Mouse (Mus musculus) Patski (cell line): ENCODE data around the gene Ano6. TPM values are rescaled to one million over a fixed set of nuclear protein-coding genes. Genes with fewer than 3 reads are reported as not detected.

Source experiments
- ATAC-seq: fragments of 100-300 bp; one replicate; pipeline ENCODE4 v1.8.0; 2021
- CTCF ChIA-PET: fragments of 350-600 bp; sonication (Branson Sonifier 250); formaldehyde crosslinking; loops from one replicate; lab custom pipeline; 2022; ENCODE audit warnings: inconsistent platforms; lab: Charles Lee
- POLR2A ChIA-PET: fragments of 350-600 bp; sonication (Branson Sonifier 250); formaldehyde crosslinking; loops from one replicate; lab custom pipeline; 2022; ENCODE audit warnings: antibody characterized with exemption, inconsistent platforms; lab: Charles Lee
- DNase-seq: peaks from one replicate; pipeline ENCODE4 v3.0.0-alpha.2; 2011; ENCODE audit warnings: low read depth, low spot score
- H3K27me3 ChIP-seq: fragments of 371-371 bp; one replicate; pipeline ENCODE4 v1.5.1; 2021
- CTCF ChIP-seq: fragments of 100-300 bp; IDR thresholded peaks from one replicate; pipeline ENCODE4 v1.5.1; 2021
- in situ Hi-C: fragments of 300-500 bp; cut with MboI; formaldehyde crosslinking; loops from 3 replicates; pipeline ENCODE4 v1.11.1; 2018; ENCODE audit warnings: low pct_unique_long_range_greater_than_20kb, mixed read lengths
- polyA plus RNA-seq: library from polyadenylated mRNA; unstranded; gene quantifications from one replicate; pipeline ENCODE4 v1.2.3, GENCODE M21; 2021

Ano6 gene
- polyA plus RNA-seq, 1 experiment from 2014 or later = 184 TPM

DNA sequence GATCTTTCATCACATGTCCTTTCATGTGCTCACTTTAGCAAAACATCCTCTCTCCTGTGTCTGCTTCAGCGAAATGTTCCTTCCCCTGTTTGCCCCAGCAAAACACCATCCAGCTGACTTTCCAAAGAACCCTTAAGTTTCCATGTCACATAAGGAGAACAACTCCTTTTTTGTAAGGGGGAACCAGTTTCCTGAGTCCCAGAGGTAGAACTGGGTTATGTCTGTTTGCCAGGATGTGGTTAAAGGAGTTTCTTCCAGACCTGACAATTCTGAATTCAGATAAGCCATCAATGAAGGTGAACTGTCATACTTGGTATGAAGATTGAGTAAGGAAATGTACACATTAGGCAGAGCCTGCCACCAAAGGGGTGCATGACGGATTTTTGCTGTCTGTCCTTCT, 12.9 kb upstream of the Ano6 start:
- no peak for ATAC-seq
- in situ Hi-C loops = no loop called here
- no peaks in the 10 kb centered on the region for H3K27me3 ChIP-seq
- ChIA-PET CTCF (no interaction called here), POLR2A (no interaction called here)
- DNase-seq = no peak
- no peak for TF ChIP-seq CTCF

DNA sequence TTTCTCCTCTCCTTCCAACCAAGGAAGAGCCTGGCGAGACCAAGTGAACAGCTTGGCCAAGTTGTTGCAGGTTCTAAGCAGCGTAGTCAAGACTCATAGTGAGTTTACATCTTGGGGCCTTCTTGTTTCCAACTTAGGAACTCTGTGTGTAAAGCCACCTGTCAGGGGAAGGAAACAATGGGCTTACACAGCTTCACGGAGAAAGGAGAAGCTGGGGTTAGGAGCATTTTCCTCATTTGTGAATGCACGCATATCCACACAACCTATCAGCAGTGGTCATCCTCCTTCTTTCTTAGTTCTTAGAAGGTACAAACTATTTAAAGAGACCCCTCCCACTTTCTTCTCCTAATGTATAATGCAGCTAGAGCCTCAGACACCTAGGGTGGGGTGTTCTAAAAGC, 11.9 kb upstream of the Ano6 start:
- in situ Hi-C loops = no loop called here

DNA sequence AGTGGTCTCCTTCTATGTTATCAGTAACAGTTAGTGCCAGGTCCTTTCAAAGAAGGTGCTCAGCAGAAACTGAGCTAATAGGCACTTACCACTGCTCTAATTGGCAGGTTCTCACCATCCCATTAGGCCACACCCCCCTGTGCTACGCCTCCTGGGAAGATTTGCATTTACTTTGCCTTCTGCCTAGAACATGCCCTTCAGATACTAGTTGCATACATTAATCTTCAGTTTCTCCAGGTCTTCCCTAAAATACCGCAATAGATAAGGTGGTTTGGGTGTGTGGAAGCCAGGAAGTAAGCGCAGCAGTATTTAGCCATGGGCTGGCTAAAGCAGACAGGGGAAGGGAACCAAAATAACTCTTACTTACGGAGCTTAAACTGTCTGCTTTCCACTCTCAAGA, 4.0 kb upstream of the Ano6 start:
- no peak for ATAC-seq
- in situ Hi-C loops = loop anchor here (10.0 kb wide), 1 partner anchor 158 kb away; no protein-coding TSS in a partner anchor
- CTCF ChIA-PET = interaction anchor here (1.1 to 2.1 kb wide), 3 partner anchors 13 to 22 kb away, joined by 3 to 12 read pairs (median 3); no protein-coding TSS in a partner anchor
- POLR2A ChIA-PET = interaction anchor here (0.6 kb wide), 1 partner anchor 145 kb away, joined by 3 read pairs; no protein-coding TSS in a partner anchor
- no peaks in the 10 kb centered on the region for H3K27me3 ChIP-seq
- DNase-seq = no peak
- TF ChIP-seq CTCF = no peak

More for the DNA sequence above, 11.9 kb upstream of the Ano6 start:
- DNase-seq = no peak
- ChIA-PET CTCF (interaction anchor here (1.0 kb wide), 1 partner anchor 9 kb away, joined by 6 read pairs; no protein-coding TSS in a partner anchor), POLR2A (no interaction called here)
- no peaks in the 10 kb centered on the region for H3K27me3 ChIP-seq
- ATAC-seq = no peak
- no peak for TF ChIP-seq CTCF

DNA sequence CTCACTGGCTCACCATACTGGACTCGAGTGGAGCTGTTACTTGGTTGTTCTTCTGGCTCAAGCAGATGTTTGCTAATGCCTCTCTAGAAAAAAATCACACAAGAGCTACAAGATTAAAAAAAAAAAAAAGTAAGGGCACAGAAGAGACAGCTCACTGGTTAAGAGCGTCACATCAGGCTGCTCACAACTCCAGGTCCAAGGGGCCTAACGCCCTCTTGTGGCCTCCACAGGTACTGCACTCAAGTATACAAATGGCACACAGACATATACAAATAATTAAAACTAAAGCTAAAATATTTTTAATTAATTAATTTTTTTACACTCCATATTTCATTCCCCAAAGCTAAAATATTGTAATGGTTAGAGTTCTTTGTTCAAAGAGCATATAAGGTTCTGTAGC, 3.1 kb upstream of the Ano6 start:
- H3K27me3 ChIP-seq = no peaks in the 10 kb centered on the region
- ChIA-PET CTCF (interaction anchor here (0.8 to 2.1 kb wide), 6 partner anchors 9 to 61 kb away, joined by 3 to 12 read pairs (median 4); no protein-coding TSS in a partner anchor), POLR2A (interaction anchor here (0.6 kb wide), 1 partner anchor 52 kb away, joined by 4 read pairs; no protein-coding TSS in a partner anchor)
- in situ Hi-C loops = loop anchor here (10.0 kb wide), 1 partner anchor 157 kb away; no protein-coding TSS in a partner anchor
- TF ChIP-seq CTCF = peak; percentile 64
- DNase-seq (no peak), ATAC-seq (no peak)

DNA sequence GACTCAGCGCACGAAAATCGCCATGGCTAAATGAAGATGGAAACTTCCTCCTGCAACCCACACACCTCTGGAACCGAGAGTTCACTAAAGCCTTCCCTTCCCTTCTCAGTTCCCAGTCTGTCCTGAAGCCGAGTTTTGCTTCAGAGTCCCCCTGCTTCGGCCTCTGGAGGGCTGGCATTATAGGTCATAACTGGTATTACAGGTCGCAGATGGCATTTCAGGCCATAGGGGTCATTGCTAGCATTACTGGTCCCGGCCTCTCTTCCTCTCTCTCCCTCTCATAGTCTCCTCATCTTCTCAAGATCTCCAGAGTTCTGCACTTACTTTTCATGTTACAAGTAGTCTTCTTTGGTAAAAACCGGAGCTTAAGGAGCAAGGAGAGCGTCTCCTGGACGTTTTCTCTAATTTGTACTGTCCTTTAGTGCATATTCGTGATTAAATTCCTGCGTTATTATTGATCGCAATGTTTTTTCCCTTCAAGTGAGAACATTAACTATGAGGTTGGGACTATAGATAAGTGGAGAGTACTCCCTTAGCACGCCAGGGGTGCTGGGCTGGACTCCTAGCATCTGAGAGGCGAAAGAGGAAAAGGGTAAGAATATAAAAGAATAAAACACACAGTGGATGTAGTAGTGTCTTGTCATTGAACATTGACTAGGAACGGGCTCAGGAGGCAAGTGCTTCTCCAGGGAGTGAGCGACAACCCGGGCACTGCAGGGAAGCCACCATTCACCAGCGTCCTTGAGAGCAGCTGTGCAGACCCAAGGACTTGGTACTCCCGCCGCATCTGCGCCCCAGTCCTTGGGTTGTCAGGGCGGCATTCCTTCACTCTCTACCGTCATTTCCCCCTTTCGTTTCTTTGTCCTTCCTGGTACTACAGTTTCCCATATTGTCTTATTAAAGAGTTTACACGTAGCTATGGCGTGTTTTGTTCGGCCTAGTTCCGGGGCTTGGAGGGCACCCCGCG, 798 bp upstream of the Ano6 start:
- DNase-seq = no peak
- in situ Hi-C loops = loop anchor here (10.0 kb wide), 1 partner anchor 155 kb away; no protein-coding TSS in a partner anchor
- ChIA-PET POLR2A (interaction anchor here (1.0 kb wide), 1 partner anchor 22 kb away, joined by 3 read pairs; no protein-coding TSS in a partner anchor), CTCF (interaction anchor here (1.0 to 1.2 kb wide), 4 partner anchors 17 to 159 kb away, joined by 3 to 4 read pairs (median 4); no protein-coding TSS in a partner anchor)
- ATAC-seq = peak; percentile 44
- no peaks in the 10 kb centered on the region for H3K27me3 ChIP-seq
- TF ChIP-seq CTCF = peak; percentile 44

DNA sequence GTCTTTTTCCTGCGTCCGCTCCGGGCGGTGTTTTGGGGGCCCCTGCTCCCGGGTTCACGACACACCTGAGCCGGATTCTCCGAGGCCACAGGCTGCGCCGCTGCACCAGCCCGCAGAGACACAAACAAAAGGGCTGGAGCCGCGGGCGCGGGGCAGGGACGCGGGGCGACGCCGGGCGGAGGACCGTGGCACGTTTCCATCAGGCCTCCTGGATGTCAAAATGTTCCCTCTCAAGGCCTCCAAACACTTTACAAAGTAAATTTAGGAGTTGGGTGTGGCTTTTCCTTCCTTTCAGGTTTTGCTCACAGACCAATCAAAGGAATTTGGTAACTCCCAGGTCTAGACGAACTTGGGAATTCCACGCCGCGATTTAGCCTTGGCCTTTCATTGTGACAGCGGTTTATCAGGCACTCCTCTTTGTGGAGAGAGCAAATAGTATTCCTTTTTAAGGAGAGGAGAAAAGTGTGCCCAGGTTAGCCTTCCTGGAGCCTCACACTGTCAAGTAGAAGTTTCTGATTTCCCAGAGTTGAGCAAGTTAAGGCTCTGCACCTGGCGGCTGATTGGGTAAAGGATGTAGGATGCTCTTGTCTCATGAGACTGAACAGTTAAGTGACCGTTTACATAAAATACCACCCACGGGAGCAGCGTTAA, 623 bp downstream of the Ano6 start:
- in situ Hi-C loops = no loop called here
- ChIA-PET POLR2A (interaction anchor here (0.8 kb wide), 1 partner anchor 19 kb away, joined by 6 read pairs; no protein-coding TSS in a partner anchor), CTCF (interaction anchor here (1.2 kb wide), 2 partner anchors 33 to 34 kb away, joined by 4 read pairs; no protein-coding TSS in a partner anchor)
- ATAC-seq (peak; percentile 27), DNase-seq (no peak)
- no peak for TF ChIP-seq CTCF
- H3K27me3 ChIP-seq = no peaks in the 10 kb centered on the region

DNA sequence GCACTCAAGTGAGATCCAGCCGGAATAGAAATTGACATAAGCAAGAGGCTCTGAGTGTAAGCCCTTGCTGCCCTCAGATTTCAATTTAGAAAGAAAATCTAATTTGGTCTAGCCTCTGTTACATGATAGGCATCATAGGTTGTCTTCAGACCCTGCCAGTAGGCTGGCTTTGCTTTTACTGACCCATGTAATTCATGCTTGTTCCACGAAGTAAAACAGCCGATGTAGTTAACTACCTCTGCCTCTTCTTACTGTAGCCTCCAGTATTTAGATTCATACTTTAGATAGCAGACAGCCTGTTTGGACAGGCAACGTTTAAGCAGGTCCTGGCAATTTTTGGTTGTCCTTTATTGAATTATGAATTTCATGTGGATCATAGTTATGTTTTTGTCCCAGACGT, 1.2 kb downstream of the Ano6 start:
- in situ Hi-C loops = no loop called here
- ATAC-seq = no peak
- TF ChIP-seq CTCF = no peak
- ChIA-PET CTCF (interaction anchor here (0.8 kb wide), 1 partner anchor 12 kb away, joined by 3 read pairs; no protein-coding TSS in a partner anchor), POLR2A (interaction anchor here (1.2 kb wide), 1 partner anchor 13 kb away, joined by 3 read pairs; no protein-coding TSS in a partner anchor)
- no peaks in the 10 kb centered on the region for H3K27me3 ChIP-seq
- no peak for DNase-seq

DNA sequence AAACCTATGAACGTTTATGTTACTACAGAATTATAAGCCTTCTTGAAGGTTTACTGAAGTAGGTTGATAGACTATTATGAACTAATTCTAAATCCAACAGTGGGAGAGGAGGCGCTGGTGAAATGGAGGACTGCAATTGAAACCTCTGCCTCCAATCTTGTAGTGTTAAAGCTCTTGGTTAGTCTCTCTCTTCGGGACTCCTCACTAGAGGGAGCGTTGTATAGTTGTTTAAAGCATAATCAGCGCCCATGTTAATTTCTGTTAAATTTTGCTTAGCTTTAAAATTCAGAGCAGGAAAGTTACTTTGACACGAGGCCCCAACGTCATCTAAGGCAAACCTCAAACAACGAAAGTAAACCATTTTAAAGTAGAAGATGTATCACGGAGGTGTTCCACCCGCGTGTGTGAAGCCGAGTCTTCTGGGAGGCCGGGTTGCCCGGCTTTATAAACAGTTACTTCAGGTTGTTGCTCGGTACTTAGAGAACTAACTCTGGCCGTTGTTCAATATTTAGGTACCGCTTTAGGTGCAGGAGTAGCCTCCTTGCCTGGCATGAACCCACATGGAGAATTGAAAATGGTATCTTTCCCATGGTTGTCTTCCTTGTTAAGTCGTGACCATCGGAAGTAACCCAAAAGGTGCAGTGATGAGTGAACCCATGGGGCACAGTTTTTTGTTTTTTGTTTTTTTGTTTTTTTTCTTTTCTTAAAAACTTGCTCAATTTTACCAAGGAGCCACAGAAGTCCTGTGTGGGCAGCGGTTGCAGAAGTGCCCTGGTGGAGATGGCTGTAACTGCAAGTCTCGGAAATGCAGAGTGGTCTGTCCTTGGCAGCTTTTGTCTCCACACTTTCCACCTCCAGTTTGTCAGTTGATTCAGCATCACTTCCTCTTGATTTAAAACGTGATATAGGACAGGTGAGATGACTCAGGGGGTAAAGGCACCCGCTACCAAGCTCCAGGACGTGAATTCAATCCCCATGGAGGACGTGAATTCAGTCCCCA, 1.9 kb downstream of the Ano6 start:
- DNase-seq (no peak), ATAC-seq (no peak)
- peak; percentile 64 for TF ChIP-seq CTCF
- ChIA-PET POLR2A (interaction anchor here (1.2 kb wide), 1 partner anchor 13 kb away, joined by 3 read pairs; no protein-coding TSS in a partner anchor), CTCF (interaction anchor here (0.8 to 1.7 kb wide), 3 partner anchors 12 to 92 kb away, joined by 3 to 4 read pairs (median 3); no protein-coding TSS in a partner anchor)
- no peaks in the 10 kb centered on the region for H3K27me3 ChIP-seq
- in situ Hi-C loops = no loop called here
